In the genomic region with DNA sequence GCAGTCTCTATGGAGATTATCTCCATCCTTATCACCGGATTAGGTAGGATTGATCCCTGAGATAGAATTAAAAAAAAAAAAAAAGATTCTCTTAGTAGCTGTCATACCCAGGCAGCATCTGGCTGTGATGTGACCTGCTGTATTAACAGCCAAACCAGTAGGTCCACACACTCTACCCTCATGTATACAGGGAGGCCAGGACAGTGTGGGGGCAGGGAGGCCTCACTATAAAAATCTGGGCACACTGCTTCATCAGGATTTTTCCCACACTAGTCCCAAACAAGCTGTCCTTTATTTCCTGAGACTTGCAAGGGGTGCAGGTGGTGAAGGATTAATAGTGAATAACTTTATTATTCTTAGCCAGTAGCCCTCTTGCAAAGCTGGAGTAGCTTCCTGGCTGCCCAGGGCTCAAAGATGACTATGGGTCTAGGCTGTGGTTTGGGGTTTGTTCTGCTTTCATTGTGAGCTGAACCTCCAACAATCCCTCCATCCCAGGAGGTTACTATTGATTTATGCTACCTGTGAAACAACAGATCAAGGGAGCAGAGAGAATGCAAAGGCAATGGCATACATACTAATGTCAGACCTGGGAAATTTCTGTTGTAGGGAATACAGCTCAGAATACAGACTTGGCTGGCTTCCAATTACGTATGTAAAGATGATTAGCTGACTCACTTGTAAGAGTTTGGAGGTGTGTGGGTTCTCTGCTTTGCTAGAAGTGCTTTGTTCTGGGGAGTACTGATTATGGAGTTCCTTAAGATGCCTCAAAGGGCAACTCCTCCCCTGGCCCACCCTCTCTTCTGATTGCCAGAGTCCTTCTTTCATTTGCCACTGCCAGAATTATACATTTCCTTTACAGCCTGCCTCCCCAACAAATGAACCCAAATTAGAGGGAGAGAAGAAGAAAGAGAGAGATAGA, we compare ENCODE assay signal across 19 mouse cellular contexts.
DNase-seq lines count a peak whose midpoint lies in the region; ATAC-seq and TF ChIP-seq lines count a peak whose summit lies in the region.
"Had no signal": no experiment of that assay in that cellular context is flagged by ENCODE, and none has a peak within 500 bp of the region (broad histone marks: within the 10 kb centered on the region; RNA-seq: fewer than 3 reads in every experiment).

No protein-coding gene starts in this region.

- DNase-seq in embryonic facial prominence, embryonic 14.5 days (ENCODE audit: low spot score), result peak; percentile 12
- no peak for DNase-seq in embryonic facial prominence, embryonic 10.5 days (ENCODE audit: low spot score)
- DNase-seq in layer of hippocampus, postnatal 14 days (ENCODE audit: low spot score in 2 of 2), result peak; percentile 7 to 29
- no peak for DNase-seq in layer of hippocampus, adult 2 months (ENCODE audit: low spot score in 2 of 2)
- peak; percentile 4 for DNase-seq in right cerebral cortex, postnatal 14 days
- no peak for DNase-seq in right cerebral cortex, adult 18-20 months
- no peak for DNase-seq in adrenal gland, postnatal 14 days
- no peak for DNase-seq in urinary bladder, postnatal 4 days (ENCODE audit: low spot score in 2 of 2)
- DNase-seq: cerebellum, postnatal 14 days; heart, adult 18-20 months; kidney, adult 11 months; kidney, postnatal 25 days; lung, postnatal 14 days; retina, postnatal 1 day; thymus, postnatal 14 days had no signal

- H3K4me3 ChIP-seq in embryonic facial prominence, embryonic 14.5 days (ENCODE audit: low read depth, low read length), result no peak overlapping the region
- H3K4me3 ChIP-seq in embryonic facial prominence, embryonic 10.5 days, result no peak overlapping the region
- no peak overlapping the region for H3K4me3 ChIP-seq in layer of hippocampus, adult 2 months
- H3K4me3 ChIP-seq: embryonic facial prominence, embryonic 13.5 days; hindbrain, embryonic 13.5 days; neural tube, embryonic 13.5 days had no signal

- WGBS in embryonic facial prominence, embryonic 14.5 days, result 72% methylated on average over 2 of the region's 2 CpGs
- WGBS in embryonic facial prominence, embryonic 10.5 days, result 82% methylated on average over 2 of the region's 2 CpGs

- H3K9ac ChIP-seq in embryonic facial prominence, embryonic 14.5 days (ENCODE audit: low read depth, low read length), result no peak overlapping the region
- H3K9ac ChIP-seq: embryonic facial prominence, embryonic 13.5 days; hindbrain, embryonic 13.5 days; neural tube, embryonic 13.5 days had no signal

- no peaks in the 10 kb centered on the region for H3K9me3 ChIP-seq in embryonic facial prominence, embryonic 14.5 days (ENCODE audit: control insufficient read depth, low read length)
- H3K9me3 ChIP-seq in embryonic facial prominence, embryonic 10.5 days, result no peaks in the 10 kb centered on the region
- H3K9me3 ChIP-seq: embryonic facial prominence, embryonic 13.5 days; hindbrain, embryonic 13.5 days; neural tube, embryonic 13.5 days had no signal

- H3K4me2 ChIP-seq in embryonic facial prominence, embryonic 14.5 days (ENCODE audit: low read depth, low read length), result no peak overlapping the region
- H3K4me2 ChIP-seq: embryonic facial prominence, embryonic 13.5 days; hindbrain, embryonic 13.5 days; neural tube, embryonic 13.5 days had no signal

- ATAC-seq in embryonic facial prominence, embryonic 14.5 days (ENCODE audit: low read depth), result no peak

- no peak overlapping the region for H3K27ac ChIP-seq in embryonic facial prominence, embryonic 14.5 days (replicated peaks; ENCODE audit: low read depth, low read length)
- H3K27ac ChIP-seq in embryonic facial prominence, embryonic 10.5 days (replicated peaks), result no peak overlapping the region
- no peak overlapping the region for H3K27ac ChIP-seq in layer of hippocampus, adult 2 months
- H3K27ac ChIP-seq: embryonic facial prominence, embryonic 13.5 days; hindbrain, embryonic 13.5 days; neural tube, embryonic 13.5 days had no signal

- TF ChIP-seq CTCF in layer of hippocampus, adult 2 months (conservative IDR thresholded peaks at IDR 0.05), result no peak

- no peaks in the 10 kb centered on the region for H3K4me1 ChIP-seq in embryonic facial prominence, embryonic 14.5 days (ENCODE audit: control insufficient read depth, insufficient read depth, low read length)
- no peaks in the 10 kb centered on the region for H3K4me1 ChIP-seq in embryonic facial prominence, embryonic 10.5 days
- H3K4me1 ChIP-seq: embryonic facial prominence, embryonic 13.5 days; hindbrain, embryonic 13.5 days; neural tube, embryonic 13.5 days had no signal

- no peaks in the 10 kb centered on the region for H3K27me3 ChIP-seq in embryonic facial prominence, embryonic 14.5 days (replicated peaks; ENCODE audit: control insufficient read depth, insufficient read depth, low read length)
- no peaks in the 10 kb centered on the region for H3K27me3 ChIP-seq in embryonic facial prominence, embryonic 10.5 days (replicated peaks; ENCODE audit: low read depth, poor library complexity, severe bottlenecking)
- H3K27me3 ChIP-seq: CH12.LX; embryonic facial prominence, embryonic 13.5 days; hindbrain, embryonic 13.5 days; neural tube, embryonic 13.5 days had no signal

- H3K36me3 ChIP-seq in embryonic facial prominence, embryonic 14.5 days (ENCODE audit: control insufficient read depth, insufficient read depth, low read length), result no peaks in the 10 kb centered on the region
- no peaks in the 10 kb centered on the region for H3K36me3 ChIP-seq in embryonic facial prominence, embryonic 10.5 days (replicated peaks)
- H3K36me3 ChIP-seq: embryonic facial prominence, embryonic 13.5 days; hindbrain, embryonic 13.5 days; neural tube, embryonic 13.5 days had no signal

Comparison
In these comparisons a context has a peak if more than half of its experiments do, and no peak if none do; other contexts are left out.
1. DNase-seq: peak in embryonic facial prominence, embryonic 14.5 days (single experiment), layer of hippocampus, postnatal 14 days (2 of 2) and right cerebral cortex, postnatal 14 days (single experiment); none in embryonic facial prominence, embryonic 10.5 days (single experiment), layer of hippocampus, adult 2 months (0 of 2), right cerebral cortex, adult 18-20 months (single experiment), adrenal gland, postnatal 14 days (single experiment) and urinary bladder, postnatal 4 days (0 of 2).